9 mouse cellular contexts compared by ENCODE assay signal in the genomic region with DNA sequence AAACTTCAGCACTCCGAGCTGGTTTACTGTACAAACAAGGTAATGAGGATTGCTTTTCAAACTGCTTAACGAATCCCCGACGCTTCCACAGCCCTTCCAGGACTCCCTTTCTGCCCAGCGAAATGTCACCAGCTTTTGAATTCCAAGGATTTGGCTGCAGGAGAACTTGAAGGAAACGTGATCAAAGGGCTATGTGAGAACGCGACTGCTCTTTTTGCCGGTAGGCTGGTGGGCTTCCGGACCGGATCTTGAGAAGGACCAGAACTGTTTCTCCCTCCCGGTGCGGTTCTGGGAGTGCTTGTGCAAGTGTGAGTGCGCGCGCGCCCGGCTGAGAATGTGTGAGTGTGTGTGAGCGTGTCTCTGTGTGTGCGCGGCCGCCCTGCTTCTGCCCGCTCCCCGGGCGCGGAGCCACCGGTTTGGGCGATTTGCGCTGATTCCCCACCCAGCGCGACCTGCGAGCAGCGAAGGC. TPM values are rescaled to one million over a fixed set of nuclear protein-coding genes. Genes with fewer than 3 reads are reported as not detected.
DNase-seq lines count a peak whose midpoint lies in the region; ATAC-seq and TF ChIP-seq lines count a peak whose summit lies in the region.
"Had no signal": no experiment of that assay in that cellular context is flagged by ENCODE, and none has a peak within 500 bp of the region (broad histone marks: within the 10 kb centered on the region; RNA-seq: fewer than 3 reads in every experiment).

No protein-coding gene starts in this region.

- H3K4me3 ChIP-seq in heart, embryonic 11.5 days (ENCODE audit: low read depth, low read length) = peak overlapping the region; percentile 62
- peak overlapping the region; percentile 75 for H3K4me3 ChIP-seq in forebrain, postnatal 0 days (ENCODE audit: low read depth, low read length)
- H3K4me3 ChIP-seq in neural tube, embryonic 15.5 days (replicated peaks) = peak overlapping the region; percentile 73

- intact Hi-C loops in heart, postnatal 36 days (cut with DNase I) = no loop called here
- intact Hi-C loops in left cerebral cortex, postnatal 10 days (cut with DNase I) = no loop called here

- H3K27ac ChIP-seq in heart, embryonic 11.5 days (ENCODE audit: low read depth, low read length) = no peak overlapping the region
- peak overlapping the region; percentile 92 for H3K27ac ChIP-seq in forebrain, postnatal 0 days (ENCODE audit: low read depth, low read length)
- peak overlapping the region; percentile 93 for H3K27ac ChIP-seq in neural tube, embryonic 15.5 days (replicated peaks)

- under 1% methylated on average over 33 of the region's 33 CpGs for WGBS in heart, embryonic 11.5 days (ENCODE audit: insufficient replicate concordance)
- 0% methylated on average over 33 of the region's 33 CpGs for WGBS in forebrain, postnatal 0 days
- under 1% methylated on average over 33 of the region's 33 CpGs for WGBS in neural tube, embryonic 15.5 days

- H3K4me1 ChIP-seq in heart, embryonic 11.5 days (ENCODE audit: control insufficient read depth, insufficient read depth, low read length) = peaks cover 6% of the 10 kb centered on the region; the same call in 1 of the 2 replicates
- H3K4me1 ChIP-seq in forebrain, postnatal 0 days (ENCODE audit: insufficient read depth) = no peaks in the 10 kb centered on the region
- peaks cover 20% of the 10 kb centered on the region for H3K4me1 ChIP-seq in neural tube, embryonic 15.5 days

- no peaks in the 10 kb centered on the region for H3K36me3 ChIP-seq in heart, embryonic 11.5 days (ENCODE audit: control insufficient read depth, insufficient read depth, low read length)
- no peaks in the 10 kb centered on the region for H3K36me3 ChIP-seq in forebrain, postnatal 0 days (ENCODE audit: insufficient read depth)
- H3K36me3 ChIP-seq in neural tube, embryonic 15.5 days = no peaks in the 10 kb centered on the region

- ATAC-seq in heart, embryonic 11.5 days (replicated peaks; ENCODE audit: insufficient number of reproducible peaks, low FRiP score, low TSS enrichment) = no peak
- ATAC-seq in forebrain, postnatal 0 days = no peak
- no peak for ATAC-seq in neural tube, embryonic 15.5 days (ENCODE audit: low FRiP score)

- H3K27me3 ChIP-seq in heart, embryonic 11.5 days (ENCODE audit: control insufficient read depth, insufficient read depth, low read length) = peaks cover 29% of the 10 kb centered on the region
- no peaks in the 10 kb centered on the region for H3K27me3 ChIP-seq in forebrain, postnatal 0 days (ENCODE audit: insufficient read depth, low read length)
- no peaks in the 10 kb centered on the region; the same call in 1 of the 2 replicates for H3K27me3 ChIP-seq in neural tube, embryonic 15.5 days (replicated peaks)

- no peak for DNase-seq in heart, postnatal 36 days
- peak; percentile 45 for DNase-seq in ZHBTc4 (ENCODE audit: low read depth, low spot score)
- DNase-seq in forebrain, postnatal 0 days = peak; percentile 66
- DNase-seq in left cerebral cortex, postnatal 10 days (ENCODE audit: extremely low spot score in 1 of 2, low spot score in 2 of 2) = peak; percentile 45 to 68
- DNase-seq in thymus, postnatal 4 days = no peak
- no peak for DNase-seq in adrenal gland, postnatal 4 days (ENCODE audit: low spot score in 2 of 2)

- no peak overlapping the region for H3K9ac ChIP-seq in heart, embryonic 11.5 days (ENCODE audit: low read depth, low read length)
- peak overlapping the region; percentile 87 for H3K9ac ChIP-seq in forebrain, postnatal 0 days
- H3K9ac ChIP-seq in neural tube, embryonic 15.5 days (replicated peaks) = peak overlapping the region; percentile 85

- peak overlapping the region; percentile 85 for H3K4me2 ChIP-seq in heart, embryonic 11.5 days
- H3K4me2 ChIP-seq in forebrain, postnatal 0 days (ENCODE audit: low read depth) = peak overlapping the region; percentile 63
- peak overlapping the region; percentile 74 for H3K4me2 ChIP-seq in neural tube, embryonic 15.5 days

- no peaks in the 10 kb centered on the region for H3K9me3 ChIP-seq in heart, embryonic 11.5 days (replicated peaks; ENCODE audit: control insufficient read depth, low read length)
- H3K9me3 ChIP-seq in forebrain, postnatal 0 days (ENCODE audit: low read length) = no peaks in the 10 kb centered on the region
- no peaks in the 10 kb centered on the region for H3K9me3 ChIP-seq in neural tube, embryonic 15.5 days (replicated peaks)

- no peak for TF ChIP-seq CTCF in forebrain, postnatal 0 days (IDR thresholded peaks at IDR 0.05; ENCODE audit: low read depth)

RNA-seq across cellular contexts. Expression of a gene that starts 1.3 kb away (rescaled TPM):
- 0.30 and 0.34 TPM in 2 replicates for polyA plus RNA-seq in heart, embryonic 11.5 days (2014; fragmentation: Nextera tagmentation; extraction: Ambion mirVana)
- total RNA-seq in heart, postnatal 36 days (2021) = not detected
- total RNA-seq in forebrain, postnatal 0 days (2014; rRNA removed) = 98.9 and 109 TPM in 2 replicates
- polyA plus RNA-seq in forebrain, postnatal 0 days (2015; fragmentation: Nextera tagmentation; extraction: Ambion mirVana) = 46.8 and 69.9 TPM in 2 replicates
- total RNA-seq in left cerebral cortex, postnatal 10 days (2021) = 100 to 1,000 TPM; 144 to 146 TPM
- 65.8 and 84.0 TPM in 2 replicates for polyA plus RNA-seq in neural tube, embryonic 15.5 days (2015; fragmentation: Nextera tagmentation; extraction: Ambion mirVana)
- total RNA-seq in adrenal gland, postnatal 4 days (2021) = under 1 TPM; 0.50 to 0.93 TPM
- polyA plus RNA-seq: testis, adult 2 months had no signal

Comparison
In these comparisons a context has a peak if more than half of its experiments do, and no peak if none do; other contexts are left out.
1. DNase-seq: peak in ZHBTc4 (single experiment), forebrain, postnatal 0 days (single experiment) and left cerebral cortex, postnatal 10 days (2 of 2); none in heart, postnatal 36 days (0 of 2), thymus, postnatal 4 days (single experiment) and adrenal gland, postnatal 4 days (0 of 2).
2. RNA of a gene that starts 1.3 kb away (total RNA-seq): 144 to 146 TPM in left cerebral cortex, postnatal 10 days and 98.9 to 109 TPM in forebrain, postnatal 0 days; 0.50 to 0.93 TPM in adrenal gland, postnatal 4 days and not detected in heart, postnatal 36 days; every median in the first group is over 10 times any median in the second.
3. Peak in every context shown above with its lines, with median percentiles within 50 percentile points of each other: H3K4me2 ChIP-seq and H3K4me3 ChIP-seq.